Mouse (Mus musculus): ENCODE results near the gene Spns2. TPM values are rescaled to one million over a fixed set of nuclear protein-coding genes. Genes with fewer than 3 reads are reported as not detected.

Spns2 gene
- polyA plus RNA-seq, 1 experiment from 2014 or later: 3.3 TPM

DNA sequence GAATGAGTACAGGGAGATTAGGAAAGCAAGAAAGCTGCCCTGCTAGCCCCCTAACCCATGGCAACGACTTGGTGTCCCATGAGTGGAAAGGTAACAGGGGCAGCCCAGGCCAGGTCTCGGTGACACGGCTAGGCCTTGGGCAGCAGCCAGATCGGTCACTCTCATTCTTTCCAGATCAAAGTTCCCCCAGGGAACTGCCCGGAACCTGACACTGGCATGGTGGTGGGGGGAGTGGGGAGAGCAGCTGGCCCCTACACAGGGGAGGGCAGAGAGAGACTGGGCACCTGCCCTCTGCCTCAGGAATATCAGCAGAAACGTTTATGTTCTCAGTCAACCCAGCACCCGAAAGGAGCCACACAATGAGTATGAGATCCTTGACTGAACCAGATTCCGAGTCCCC lies 71.5 kb downstream of the Spns2 start:
- Histone ChIP-seq H3K9ac (replicated peaks; ENCODE audit: low read length) (0 out of 2 replicates have a peak overlapping the region, but pooled peaks have one; percentile 6), H3K27me3 (ENCODE audit: insufficient read depth, low read length) (no peaks in the 10 kb centered on the region), H3K27ac (ENCODE audit: low read length) (0 out of 2 replicates have a peak overlapping the region, but pooled peaks have one; percentile 13), H3K9me3 (ENCODE audit: low read length) (no peaks in the 10 kb centered on the region), H3K4me3 (ENCODE audit: low read length) (no peak overlapping the region), H3K4me1 (ENCODE audit: insufficient read depth, low read length) (peaks cover 26% of the 10 kb centered on the region), H3K4me2 (replicated peaks; ENCODE audit: low read depth, low read length) (no peak overlapping the region), H3K36me3 (ENCODE audit: insufficient read depth, low read length) (no peaks in the 10 kb centered on the region)
- peak; percentile 60 for ATAC-seq (ENCODE audit: low FRiP score, low TSS enrichment)
- WGBS: 26% methylated on average over 8 of the region's 8 CpGs

DNA sequence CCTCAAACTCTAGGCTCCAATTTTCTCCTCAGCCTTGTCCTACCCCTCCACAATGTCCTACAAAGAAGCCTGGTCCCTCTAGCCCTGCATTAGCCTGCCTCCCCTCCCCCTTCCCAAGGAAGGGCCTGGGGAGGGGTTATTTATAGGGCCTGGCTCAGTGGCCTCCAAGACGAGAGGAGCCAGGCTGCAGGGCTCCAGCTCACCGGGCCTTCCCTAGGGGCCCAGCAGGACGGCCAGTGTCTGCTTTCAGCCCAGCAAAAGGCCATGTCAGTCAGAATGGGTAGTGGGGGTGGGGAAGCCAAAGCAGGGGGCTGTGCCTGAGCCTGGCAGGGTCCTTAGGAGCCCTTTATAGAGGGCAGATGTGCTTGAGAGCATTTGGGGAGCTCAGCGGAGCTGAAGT lies 72.3 kb downstream of the Spns2 start:
- no peak for ATAC-seq (ENCODE audit: low FRiP score, low TSS enrichment)
- 14% methylated on average over 4 of the region's 4 CpGs for WGBS
- no peak overlapping the region for H3K9ac ChIP-seq (replicated peaks; ENCODE audit: low read length)
- H3K9me3 ChIP-seq (ENCODE audit: low read length): no peaks in the 10 kb centered on the region
- no peak overlapping the region for H3K4me3 ChIP-seq (ENCODE audit: low read length)
- H3K27ac ChIP-seq (ENCODE audit: low read length): no peak overlapping the region
- H3K27me3 ChIP-seq (ENCODE audit: insufficient read depth, low read length): no peaks in the 10 kb centered on the region
- no peak overlapping the region for H3K4me2 ChIP-seq (replicated peaks; ENCODE audit: low read depth, low read length)
- no peaks in the 10 kb centered on the region for H3K36me3 ChIP-seq (ENCODE audit: insufficient read depth, low read length)
- peaks cover 35% of the 10 kb centered on the region for H3K4me1 ChIP-seq (ENCODE audit: insufficient read depth, low read length)

DNA sequence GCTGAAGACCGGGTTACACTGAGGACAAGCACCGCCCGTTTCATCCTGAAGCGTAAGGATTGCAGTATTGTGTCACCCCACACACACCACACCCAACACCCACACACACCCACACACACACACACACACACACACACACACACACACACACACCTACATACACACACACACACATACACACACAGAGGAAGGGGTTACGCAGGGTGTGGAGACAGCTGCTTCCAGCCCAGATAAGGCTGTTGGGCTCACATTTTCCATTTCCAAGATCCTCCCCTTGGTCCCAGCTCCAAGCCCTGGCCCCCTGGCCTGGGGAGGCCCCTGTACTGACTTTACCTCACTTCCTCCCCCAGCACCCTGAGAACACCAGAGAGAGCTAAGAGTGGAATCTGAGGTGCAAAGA lies 73.0 kb downstream of the Spns2 start:
- Histone ChIP-seq H3K4me2 (replicated peaks; ENCODE audit: low read depth, low read length) (no peak overlapping the region), H3K9me3 (ENCODE audit: low read length) (no peaks in the 10 kb centered on the region), H3K36me3 (ENCODE audit: insufficient read depth, low read length) (no peaks in the 10 kb centered on the region), H3K27me3 (ENCODE audit: insufficient read depth, low read length) (no peaks in the 10 kb centered on the region), H3K27ac (ENCODE audit: low read length) (no peak overlapping the region), H3K4me1 (ENCODE audit: insufficient read depth, low read length) (peaks cover 42% of the 10 kb centered on the region), H3K9ac (replicated peaks; ENCODE audit: low read length) (no peak overlapping the region), H3K4me3 (ENCODE audit: low read length) (no peak overlapping the region)
- no peak for ATAC-seq (ENCODE audit: low FRiP score, low TSS enrichment)
- 76% methylated on average over 5 of the region's 5 CpGs for WGBS

DNA sequence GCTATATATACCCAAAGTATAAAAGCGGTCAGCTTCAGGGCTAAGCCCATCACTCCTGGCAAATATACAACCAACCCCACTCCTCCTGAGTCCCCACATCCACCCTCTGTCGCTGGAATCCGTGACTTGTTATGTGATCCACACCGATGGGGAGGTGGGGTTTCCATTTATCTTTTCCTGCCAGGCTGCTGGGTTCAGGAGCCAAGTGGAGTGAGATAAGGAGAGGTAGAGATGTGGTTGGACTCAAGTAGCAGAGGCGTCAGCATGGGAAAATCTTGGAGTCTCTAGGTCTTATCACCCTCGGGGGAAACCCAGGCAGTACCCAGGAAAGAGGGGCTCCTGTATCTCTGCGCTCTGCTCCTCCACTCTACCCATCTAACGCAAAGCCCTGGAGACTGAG lies 74.5 kb downstream of the Spns2 start:
- 64% methylated on average over 8 of the region's 8 CpGs for WGBS
- Histone ChIP-seq H3K4me3 (ENCODE audit: low read length) (no peak overlapping the region), H3K27me3 (ENCODE audit: insufficient read depth, low read length) (no peaks in the 10 kb centered on the region), H3K9ac (replicated peaks; ENCODE audit: low read length) (no peak overlapping the region), H3K27ac (ENCODE audit: low read length) (no peak overlapping the region), H3K36me3 (ENCODE audit: insufficient read depth, low read length) (no peaks in the 10 kb centered on the region), H3K9me3 (ENCODE audit: low read length) (no peaks in the 10 kb centered on the region), H3K4me1 (ENCODE audit: insufficient read depth, low read length) (peaks cover 45% of the 10 kb centered on the region), H3K4me2 (replicated peaks; ENCODE audit: low read depth, low read length) (no peak overlapping the region)
- no peak for ATAC-seq (ENCODE audit: low FRiP score, low TSS enrichment)

DNA sequence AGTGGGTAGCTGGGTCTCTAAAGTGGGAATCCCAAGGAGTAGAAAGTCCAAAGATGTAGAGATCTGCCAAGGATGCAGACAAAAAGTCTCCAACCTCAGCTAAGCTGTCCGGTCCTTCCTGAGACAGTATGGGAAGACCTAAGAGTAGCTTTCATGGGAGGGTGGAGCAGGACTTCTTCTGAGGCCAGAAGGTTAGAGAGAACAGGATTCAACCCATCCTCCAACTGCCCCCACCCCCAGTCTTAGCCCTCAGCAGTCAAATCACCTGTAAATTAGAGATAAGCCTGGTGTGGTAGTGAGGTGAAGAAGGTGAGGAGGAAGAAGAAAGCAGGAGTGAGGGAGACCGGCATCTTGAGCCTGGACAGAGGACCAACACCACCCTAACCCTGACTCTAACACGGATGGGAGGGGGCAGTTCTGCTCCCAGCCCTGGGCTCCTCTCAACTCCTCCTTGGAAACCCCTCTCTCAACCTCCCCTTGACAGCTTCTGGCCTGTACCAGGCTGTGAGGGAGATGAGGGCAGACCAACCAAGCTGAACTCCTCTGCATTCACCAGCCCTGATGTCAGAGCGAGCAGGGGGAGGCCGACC lies 76.0 kb downstream of the Spns2 start:
- Histone ChIP-seq H3K27me3 (ENCODE audit: insufficient read depth, low read length) (0 out of 2 replicates have a peak, but pooled peaks cover 4% of the 10 kb centered on the region), H3K27ac (ENCODE audit: low read length) (0 out of 2 replicates have a peak overlapping the region, but pooled peaks have one; percentile 3), H3K4me2 (replicated peaks; ENCODE audit: low read depth, low read length) (no peak overlapping the region), H3K4me1 (ENCODE audit: insufficient read depth, low read length) (peaks cover 58% of the 10 kb centered on the region), H3K4me3 (ENCODE audit: low read length) (no peak overlapping the region), H3K36me3 (ENCODE audit: insufficient read depth, low read length) (no peaks in the 10 kb centered on the region), H3K9me3 (ENCODE audit: low read length) (no peaks in the 10 kb centered on the region), H3K9ac (replicated peaks; ENCODE audit: low read length) (peak overlapping the region; percentile 18; the same call in 1 of the 2 replicates)
- 47% methylated on average over 5 of the region's 5 CpGs for WGBS
- no peak for ATAC-seq (ENCODE audit: low FRiP score, low TSS enrichment)

DNA sequence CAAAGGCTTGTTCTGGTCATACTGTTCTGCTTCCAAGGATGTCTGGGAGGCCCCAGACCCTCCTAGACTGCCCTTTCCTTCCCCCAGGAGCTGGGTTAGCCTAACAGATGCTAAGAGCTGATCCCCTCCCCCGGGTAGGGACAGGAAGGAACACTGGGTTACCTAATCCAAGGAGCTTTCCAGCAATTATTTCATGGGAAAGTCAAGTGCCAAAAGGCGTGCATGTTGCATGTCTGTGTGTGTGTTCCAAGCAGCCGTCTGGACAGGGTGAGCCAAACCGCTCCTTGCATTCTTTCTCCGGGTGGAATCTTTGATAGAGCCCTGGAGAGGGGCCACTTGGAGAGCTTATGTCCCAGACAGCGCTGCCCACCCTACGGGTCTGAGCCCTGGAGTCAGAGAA lies 76.7 kb downstream of the Spns2 start:
- Histone ChIP-seq H3K4me1 (ENCODE audit: insufficient read depth, low read length) (peaks cover 59% of the 10 kb centered on the region), H3K36me3 (ENCODE audit: insufficient read depth, low read length) (no peaks in the 10 kb centered on the region), H3K9ac (replicated peaks; ENCODE audit: low read length) (no peak overlapping the region), H3K27me3 (ENCODE audit: insufficient read depth, low read length) (0 out of 2 replicates have a peak, but pooled peaks cover 4% of the 10 kb centered on the region), H3K4me3 (ENCODE audit: low read length) (no peak overlapping the region), H3K9me3 (ENCODE audit: low read length) (no peaks in the 10 kb centered on the region), H3K4me2 (replicated peaks; ENCODE audit: low read depth, low read length) (no peak overlapping the region), H3K27ac (ENCODE audit: low read length) (no peak overlapping the region)
- no peak for ATAC-seq (ENCODE audit: low FRiP score, low TSS enrichment)
- WGBS: 66% methylated on average over 7 of the region's 7 CpGs

DNA sequence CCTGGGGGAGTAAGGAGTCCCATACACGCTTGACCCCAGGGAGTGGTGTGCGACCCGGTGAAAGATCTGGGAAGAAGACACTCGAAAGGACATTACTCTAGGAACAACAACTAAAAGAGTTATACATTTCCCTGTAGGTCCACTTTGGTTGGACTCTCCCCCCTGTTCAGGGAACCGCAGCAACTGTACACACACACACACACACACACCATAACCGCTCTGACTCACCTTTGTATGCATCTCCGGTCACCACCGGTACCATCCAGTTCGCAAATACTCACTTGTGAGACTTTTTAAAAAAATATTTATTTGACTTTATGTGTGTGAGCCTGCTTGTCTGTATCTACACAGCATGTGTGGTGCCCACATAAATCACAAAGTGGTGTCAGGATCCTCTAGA lies 77.8 kb downstream of the Spns2 start:
- Histone ChIP-seq H3K9me3 (ENCODE audit: low read length) (no peaks in the 10 kb centered on the region), H3K36me3 (ENCODE audit: insufficient read depth, low read length) (no peaks in the 10 kb centered on the region), H3K4me2 (replicated peaks; ENCODE audit: low read depth, low read length) (peak overlapping the region; percentile 93), H3K27me3 (ENCODE audit: insufficient read depth, low read length) (0 out of 2 replicates have a peak, but pooled peaks cover 4% of the 10 kb centered on the region), H3K27ac (ENCODE audit: low read length) (peak overlapping the region; percentile 98), H3K4me1 (ENCODE audit: insufficient read depth, low read length) (peaks cover 61% of the 10 kb centered on the region), H3K9ac (replicated peaks; ENCODE audit: low read length) (peak overlapping the region; percentile 59), H3K4me3 (ENCODE audit: low read length) (peak overlapping the region; percentile 83)
- WGBS: 18% methylated on average over 9 of the region's 9 CpGs
- peak; percentile 44 for ATAC-seq (ENCODE audit: low FRiP score, low TSS enrichment)

DNA sequence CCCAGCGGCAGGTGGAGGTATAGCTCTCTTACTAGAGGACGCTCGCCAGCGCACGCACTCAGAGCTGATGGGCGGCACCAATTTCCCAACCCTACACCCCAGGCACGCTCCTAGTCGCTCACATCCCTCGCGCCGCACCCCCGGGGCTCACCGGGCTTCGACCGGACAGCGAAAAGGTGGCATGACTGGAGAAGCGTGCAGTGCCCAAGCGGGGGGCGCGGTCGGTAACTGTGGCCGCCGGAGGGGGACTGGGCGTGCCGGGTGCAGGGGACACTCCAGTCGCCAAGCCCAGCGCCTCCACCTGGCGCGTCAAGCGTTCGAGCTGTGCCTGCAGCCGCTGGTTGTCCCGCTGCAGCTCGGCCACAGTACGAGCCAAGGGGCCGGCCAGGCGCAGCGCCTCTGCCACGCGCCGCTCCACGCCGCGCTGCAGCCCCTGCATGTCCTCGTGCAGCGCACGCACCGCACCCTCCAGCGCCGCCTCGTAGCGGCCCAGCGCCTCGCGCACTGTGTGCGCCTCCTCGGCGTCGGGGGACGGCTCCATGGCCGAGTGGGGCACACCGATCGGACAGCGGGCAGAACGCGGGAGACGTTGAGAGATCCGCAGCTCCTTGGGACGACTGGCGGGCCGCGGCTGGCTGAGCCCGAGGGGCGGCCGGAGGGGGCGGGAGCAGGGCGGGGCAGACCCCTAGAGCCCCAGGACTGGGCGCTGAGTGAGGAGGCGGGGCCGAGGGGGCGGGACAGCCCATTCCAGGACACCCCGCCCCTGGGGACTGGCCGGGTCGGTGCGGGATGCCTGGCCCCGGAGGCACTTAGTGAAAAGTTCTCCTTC lies 78.4 kb downstream of the Spns2 start, which contains the start of gene Smtnl2:
TSS of gene Smtnl2 (minus strand) at position 621 of the 829 bp plus-strand sequence.
- H3K4me3 ChIP-seq (ENCODE audit: low read length): peak within 1 kb of the TSS; percentile 83
- H3K9ac ChIP-seq (replicated peaks; ENCODE audit: low read length): peak within 1 kb of the TSS; percentile 82
- H3K9me3 ChIP-seq (ENCODE audit: low read length): no peaks in the 10 kb centered on the region
- H3K36me3 ChIP-seq (ENCODE audit: insufficient read depth, low read length): no peaks in the 10 kb centered on the region
- H3K4me1 ChIP-seq (ENCODE audit: insufficient read depth, low read length): peaks cover 66% of the 10 kb centered on the region
- 0% methylated on average over 74 of the region's 86 CpGs for WGBS
- peak; percentile 96 for ATAC-seq (ENCODE audit: low FRiP score, low TSS enrichment)
- H3K27ac ChIP-seq (ENCODE audit: low read length): peak within 1 kb of the TSS; percentile 98
- 0 out of 2 replicates have a peak, but pooled peaks cover 4% of the 10 kb centered on the region for H3K27me3 ChIP-seq (ENCODE audit: insufficient read depth, low read length)
- H3K4me2 ChIP-seq (replicated peaks; ENCODE audit: low read depth, low read length): peak within 1 kb of the TSS; percentile 93

DNA sequence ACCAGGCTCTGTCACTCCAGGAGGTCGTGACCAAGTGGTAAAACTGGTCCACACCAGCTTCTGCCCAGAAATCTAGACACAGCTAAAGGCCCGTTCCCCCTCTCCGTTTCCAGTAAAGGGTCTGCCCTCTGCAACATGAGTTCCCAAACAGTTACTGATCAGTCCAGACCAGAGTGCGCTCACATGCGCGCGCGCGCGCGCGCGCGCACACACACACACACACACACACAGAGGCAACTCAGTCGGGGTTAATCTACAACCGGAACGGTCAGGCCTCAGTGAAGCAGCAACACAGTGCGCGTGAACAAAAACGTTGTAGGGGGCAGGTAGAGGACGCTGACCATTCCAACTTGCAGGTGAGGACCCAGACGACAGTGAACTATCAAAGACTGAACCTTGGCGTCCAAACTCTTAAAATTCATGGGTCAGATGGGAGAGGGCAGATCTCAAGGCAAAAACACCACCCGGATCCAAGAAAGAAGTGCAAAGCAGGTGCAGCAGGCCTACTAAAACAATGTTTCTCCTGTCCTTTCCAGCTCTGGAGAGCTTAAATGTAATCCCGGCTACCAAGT lies 79.1 kb downstream of the Spns2 start:
- WGBS: under 1% methylated on average over 25 of the region's 25 CpGs
- H3K36me3 ChIP-seq (ENCODE audit: insufficient read depth, low read length): no peaks in the 10 kb centered on the region
- peak overlapping the region; percentile 93 for H3K4me2 ChIP-seq (replicated peaks; ENCODE audit: low read depth, low read length)
- H3K4me3 ChIP-seq (ENCODE audit: low read length): peak overlapping the region; percentile 83
- peak overlapping the region; percentile 98 for H3K27ac ChIP-seq (ENCODE audit: low read length)
- peaks cover 73% of the 10 kb centered on the region for H3K4me1 ChIP-seq (ENCODE audit: insufficient read depth, low read length)
- H3K9me3 ChIP-seq (ENCODE audit: low read length): no peaks in the 10 kb centered on the region
- ATAC-seq (ENCODE audit: low FRiP score, low TSS enrichment): peak; percentile 69
- peak overlapping the region; percentile 82 for H3K9ac ChIP-seq (replicated peaks; ENCODE audit: low read length)
- H3K27me3 ChIP-seq (ENCODE audit: insufficient read depth, low read length): 0 out of 2 replicates have a peak, but pooled peaks cover 4% of the 10 kb centered on the region

Measured in kidney, embryonic 16.5 days (tissue).